Mouse (Mus musculus): ENCODE results near the gene Mcoln3.

The Mcoln3 gene

GRCm38 (mm10) chr3:146177748-146178582 lies 60.7 kb downstream of the Mcoln3 start:
- peak; percentile 62 to 67 for DNase-seq

GRCm38 (mm10) chr3:146180341-146180740 lies 63.1 kb downstream of the Mcoln3 start:
- DNase-seq, result no peak

- DNase-seq, result peak; percentile 37 to 45
These were observed 63.7 kb downstream of the Mcoln3 start for GRCm38 (mm10) chr3:146180986-146181385.

- DNase-seq, result peak; percentile 50 to 62
These were observed 67.9 kb downstream of the Mcoln3 start for GRCm38 (mm10) chr3:146184992-146185657.

GRCm38 (mm10) chr3:146186033-146186432 lies 68.8 kb downstream of the Mcoln3 start:
- DNase-seq, result no peak

- no peak for DNase-seq
These were observed 72.7 kb downstream of the Mcoln3 start for GRCm38 (mm10) chr3:146189933-146190332.

Measured in lung, adult 18-20 months (tissue).